Mouse (Mus musculus) erythroblast, embryonic 14.5 days (primary cell): ENCODE data around the gene Magi1.

Experiments used
- GATA1 ChIP-seq: IDR thresholded peaks from 2 replicates; pipeline ENCODE4 v1.6.1; 2012; ENCODE audit warnings: low read length, inconsistent platforms, mixed read lengths
- TAL1 ChIP-seq: IDR thresholded peaks from 3 replicates; pipeline ENCODE4 v1.6.1; 2012; ENCODE audit warnings: low read length, inconsistent platforms, mixed read lengths

GRCm38 (mm10) chr6:94071676-94072075, 212.0 kb downstream of the Magi1 start:
- no peak for TF ChIP-seq GATA1
- TF ChIP-seq TAL1 = no peak
